Mouse (Mus musculus): ENCODE results near the gene Cdhr2. TPM values are rescaled to one million over a fixed set of nuclear protein-coding genes. Genes with fewer than 3 reads are reported as not detected.

The Cdhr2 gene
- polyA plus RNA-seq, 1 experiment from 2014 or later, result 9.9 TPM

- peaks cover 22% of the 10 kb centered on the region for H3K27me3 ChIP-seq (ENCODE audit: control insufficient read depth, insufficient read depth, low read length)
- ATAC-seq (ENCODE audit: insufficient read depth, low FRiP score), result no peak
- no peak overlapping the region for H3K4me3 ChIP-seq (replicated peaks; ENCODE audit: low read length)
- H3K4me2 ChIP-seq (ENCODE audit: low read depth, low read length), result no peak overlapping the region
- no peak overlapping the region for H3K27ac ChIP-seq (ENCODE audit: low read length)
- no peaks in the 10 kb centered on the region for H3K36me3 ChIP-seq (ENCODE audit: control insufficient read depth, insufficient read depth, low read length)
- no peaks in the 10 kb centered on the region for H3K9me3 ChIP-seq (replicated peaks; ENCODE audit: control insufficient read depth, low read length)
- 39% methylated on average over 12 of the region's 12 CpGs for WGBS
- no peak overlapping the region for H3K9ac ChIP-seq (ENCODE audit: low read length)
- 0 out of 2 replicates have a peak, but pooled peaks cover 4% of the 10 kb centered on the region for H3K4me1 ChIP-seq (ENCODE audit: control insufficient read depth, insufficient read depth, low read length)
These were observed 53.2 kb downstream of the Cdhr2 start for GRCm38 (mm10) chr13:54754169-54755080.

GRCm38 (mm10) chr13:54755201-54755830 is 54.1 kb downstream of the Cdhr2 start:
- no peaks in the 10 kb centered on the region for H3K9me3 ChIP-seq (replicated peaks; ENCODE audit: control insufficient read depth, low read length)
- H3K4me2 ChIP-seq (ENCODE audit: low read depth, low read length), result no peak overlapping the region
- no peak overlapping the region for H3K4me3 ChIP-seq (replicated peaks; ENCODE audit: low read length)
- no peaks in the 10 kb centered on the region for H3K36me3 ChIP-seq (ENCODE audit: control insufficient read depth, insufficient read depth, low read length)
- no peaks in the 10 kb centered on the region for H3K4me1 ChIP-seq (ENCODE audit: control insufficient read depth, insufficient read depth, low read length)
- ATAC-seq (ENCODE audit: insufficient read depth, low FRiP score), result no peak
- H3K9ac ChIP-seq (ENCODE audit: low read length), result no peak overlapping the region
- no peak overlapping the region for H3K27ac ChIP-seq (ENCODE audit: low read length)
- H3K27me3 ChIP-seq (ENCODE audit: control insufficient read depth, insufficient read depth, low read length), result peaks cover 18% of the 10 kb centered on the region
- WGBS, result 28% methylated on average over 9 of the region's 9 CpGs

GRCm38 (mm10) chr13:54756156-54756712 is 55.0 kb downstream of the Cdhr2 start:
- Histone ChIP-seq H3K27me3 (ENCODE audit: control insufficient read depth, insufficient read depth, low read length) (peaks cover 15% of the 10 kb centered on the region), H3K9ac (ENCODE audit: low read length) (no peak overlapping the region), H3K4me2 (ENCODE audit: low read depth, low read length) (no peak overlapping the region), H3K36me3 (ENCODE audit: control insufficient read depth, insufficient read depth, low read length) (no peaks in the 10 kb centered on the region), H3K27ac (ENCODE audit: low read length) (no peak overlapping the region), H3K4me1 (ENCODE audit: control insufficient read depth, insufficient read depth, low read length) (no peaks in the 10 kb centered on the region), H3K4me3 (replicated peaks; ENCODE audit: low read length) (no peak overlapping the region), H3K9me3 (replicated peaks; ENCODE audit: control insufficient read depth, low read length) (no peaks in the 10 kb centered on the region)
- WGBS, result 84% methylated on average over 8 of the region's 8 CpGs
- ATAC-seq (ENCODE audit: insufficient read depth, low FRiP score), result no peak

GRCm38 (mm10) chr13:54757093-54757830 is 56.0 kb downstream of the Cdhr2 start:
- H3K27me3 ChIP-seq (ENCODE audit: control insufficient read depth, insufficient read depth, low read length), result peaks cover 15% of the 10 kb centered on the region
- no peak overlapping the region for H3K27ac ChIP-seq (ENCODE audit: low read length)
- H3K36me3 ChIP-seq (ENCODE audit: control insufficient read depth, insufficient read depth, low read length), result no peaks in the 10 kb centered on the region
- no peaks in the 10 kb centered on the region for H3K9me3 ChIP-seq (replicated peaks; ENCODE audit: control insufficient read depth, low read length)
- no peaks in the 10 kb centered on the region for H3K4me1 ChIP-seq (ENCODE audit: control insufficient read depth, insufficient read depth, low read length)
- H3K9ac ChIP-seq (ENCODE audit: low read length), result no peak overlapping the region
- peak overlapping the region; percentile 57 for H3K4me2 ChIP-seq (ENCODE audit: low read depth, low read length)
- WGBS, result 50% methylated on average over 10 of the region's 10 CpGs
- peak overlapping the region; percentile 42 for H3K4me3 ChIP-seq (replicated peaks; ENCODE audit: low read length)
- no peak for ATAC-seq (ENCODE audit: insufficient read depth, low FRiP score)

- Histone ChIP-seq H3K36me3 (ENCODE audit: control insufficient read depth, insufficient read depth, low read length) (no peaks in the 10 kb centered on the region), H3K4me1 (ENCODE audit: control insufficient read depth, insufficient read depth, low read length) (no peaks in the 10 kb centered on the region), H3K4me3 (replicated peaks; ENCODE audit: low read length) (peak overlapping the region; percentile 42), H3K27me3 (ENCODE audit: control insufficient read depth, insufficient read depth, low read length) (peaks cover 19% of the 10 kb centered on the region), H3K9me3 (replicated peaks; ENCODE audit: control insufficient read depth, low read length) (no peaks in the 10 kb centered on the region), H3K9ac (ENCODE audit: low read length) (no peak overlapping the region), H3K27ac (ENCODE audit: low read length) (no peak overlapping the region), H3K4me2 (ENCODE audit: low read depth, low read length) (peak overlapping the region; percentile 57)
- WGBS, result under 1% methylated on average over 43 of the region's 43 CpGs
- peak; percentile 86 for ATAC-seq (ENCODE audit: insufficient read depth, low FRiP score)
These were observed 56.9 kb downstream of the Cdhr2 start for GRCm38 (mm10) chr13:54758045-54758755.

GRCm38 (mm10) chr13:54758756-54759470 is 57.7 kb downstream of the Cdhr2 start:
- 4% methylated on average over 29 of the region's 29 CpGs for WGBS
- Histone ChIP-seq H3K27me3 (ENCODE audit: control insufficient read depth, insufficient read depth, low read length) (peaks cover 26% of the 10 kb centered on the region), H3K4me3 (replicated peaks; ENCODE audit: low read length) (no peak overlapping the region), H3K9ac (ENCODE audit: low read length) (no peak overlapping the region), H3K36me3 (ENCODE audit: control insufficient read depth, insufficient read depth, low read length) (no peaks in the 10 kb centered on the region), H3K4me2 (ENCODE audit: low read depth, low read length) (peak overlapping the region; percentile 57), H3K4me1 (ENCODE audit: control insufficient read depth, insufficient read depth, low read length) (no peaks in the 10 kb centered on the region), H3K9me3 (replicated peaks; ENCODE audit: control insufficient read depth, low read length) (no peaks in the 10 kb centered on the region), H3K27ac (ENCODE audit: low read length) (no peak overlapping the region)
- peak; percentile 16; the same call in 1 of the 2 replicates for ATAC-seq (ENCODE audit: insufficient read depth, low FRiP score)

- no peaks in the 10 kb centered on the region for H3K9me3 ChIP-seq (replicated peaks; ENCODE audit: control insufficient read depth, low read length)
- ATAC-seq (ENCODE audit: insufficient read depth, low FRiP score), result no peak
- no peak overlapping the region for H3K9ac ChIP-seq (ENCODE audit: low read length)
- no peak overlapping the region for H3K4me3 ChIP-seq (replicated peaks; ENCODE audit: low read length)
- no peaks in the 10 kb centered on the region for H3K36me3 ChIP-seq (ENCODE audit: control insufficient read depth, insufficient read depth, low read length)
- H3K27ac ChIP-seq (ENCODE audit: low read length), result no peak overlapping the region
- H3K4me2 ChIP-seq (ENCODE audit: low read depth, low read length), result no peak overlapping the region
- no peaks in the 10 kb centered on the region for H3K4me1 ChIP-seq (ENCODE audit: control insufficient read depth, insufficient read depth, low read length)
- WGBS, result 20% methylated on average over 7 of the region's 7 CpGs
- peaks cover 31% of the 10 kb centered on the region for H3K27me3 ChIP-seq (ENCODE audit: control insufficient read depth, insufficient read depth, low read length)
These were observed 58.2 kb downstream of the Cdhr2 start for GRCm38 (mm10) chr13:54759496-54759895.

- Histone ChIP-seq H3K9ac (ENCODE audit: low read length) (no peak overlapping the region), H3K4me3 (replicated peaks; ENCODE audit: low read length) (no peak overlapping the region), H3K4me2 (ENCODE audit: low read depth, low read length) (no peak overlapping the region), H3K27ac (ENCODE audit: low read length) (no peak overlapping the region), H3K27me3 (ENCODE audit: control insufficient read depth, insufficient read depth, low read length) (peaks cover 38% of the 10 kb centered on the region), H3K36me3 (ENCODE audit: control insufficient read depth, insufficient read depth, low read length) (no peaks in the 10 kb centered on the region), H3K9me3 (replicated peaks; ENCODE audit: control insufficient read depth, low read length) (no peaks in the 10 kb centered on the region), H3K4me1 (ENCODE audit: control insufficient read depth, insufficient read depth, low read length) (no peaks in the 10 kb centered on the region)
- 63% methylated on average over 8 of the region's 8 CpGs for WGBS
- no peak for ATAC-seq (ENCODE audit: insufficient read depth, low FRiP score)
These were observed 59.0 kb downstream of the Cdhr2 start for GRCm38 (mm10) chr13:54760164-54760795.

All from stomach, embryonic 16.5 days (tissue).